Mouse (Mus musculus): ENCODE data around the gene Rsph4a. TPM values are rescaled to one million over a fixed set of nuclear protein-coding genes. Genes with fewer than 3 reads are reported as not detected.
"Not testable (repeated sequence)": the region's sequence is repeated elsewhere in the genome, so short reads cannot be mapped to it uniquely, and the experiment has no call there.

Rsph4a gene
- total RNA-seq (2015), result not detected in 2 replicates
- total RNA-seq (2017), result not detected in 2 replicates

DNA sequence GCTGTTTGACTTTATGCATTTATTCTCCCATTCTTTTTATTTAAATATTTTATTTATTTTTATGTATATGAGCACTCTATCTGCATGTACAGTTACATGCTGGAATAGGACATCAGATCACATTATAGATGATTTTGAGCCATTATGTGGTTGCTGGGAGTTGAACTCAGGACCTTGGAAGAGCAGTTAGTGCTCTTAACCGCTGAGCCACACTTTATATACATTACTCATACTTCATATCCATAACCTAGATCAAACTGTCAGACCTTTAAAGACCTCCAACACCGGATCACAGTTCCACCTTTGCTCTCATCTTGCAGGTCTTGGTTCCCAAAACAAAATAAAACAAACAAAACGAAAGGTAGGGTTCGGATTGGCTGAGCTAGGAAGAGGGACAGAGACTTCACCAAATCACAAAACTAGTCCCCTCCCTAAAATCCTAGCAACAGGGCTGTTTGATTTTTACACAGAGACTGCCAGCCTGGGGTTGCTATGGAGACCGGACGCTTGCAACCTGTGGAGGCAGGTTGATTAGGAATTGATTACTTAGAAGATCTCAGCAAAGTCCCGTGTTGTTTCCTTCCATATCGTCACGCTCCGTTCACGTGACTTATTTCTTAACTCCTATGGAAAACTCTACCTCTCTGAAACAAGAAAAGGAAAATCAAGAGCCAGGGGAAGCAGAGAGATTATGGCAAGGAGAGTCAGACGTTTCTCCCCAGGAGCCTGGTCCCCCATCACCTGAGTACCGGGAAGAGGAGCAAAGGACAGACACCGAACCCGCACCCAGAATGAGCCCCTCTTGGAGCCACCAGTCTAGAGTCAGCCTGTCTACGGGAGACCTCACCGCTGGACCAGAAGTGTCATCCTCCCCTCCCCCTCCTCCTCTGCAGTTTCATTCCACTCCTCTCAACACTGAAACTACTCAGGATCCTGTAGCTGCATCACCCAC lies at the start of gene Rsph4a:
Gene Rsph4a, plus strand, starts transcription at position 582 of the 952 bp plus-strand sequence.
- no peak for ATAC-seq (ENCODE audit: poor library complexity, severe bottlenecking)

GRCm38 (mm10) chr10:33857421-33857820 lies 47.5 kb upstream of the Rsph4a start, which contains the start of gene Sult3a1:
TSS of gene Sult3a1 (plus strand) at chr10:33857721.
- no peak for ATAC-seq (ENCODE audit: poor library complexity, severe bottlenecking)

DNA sequence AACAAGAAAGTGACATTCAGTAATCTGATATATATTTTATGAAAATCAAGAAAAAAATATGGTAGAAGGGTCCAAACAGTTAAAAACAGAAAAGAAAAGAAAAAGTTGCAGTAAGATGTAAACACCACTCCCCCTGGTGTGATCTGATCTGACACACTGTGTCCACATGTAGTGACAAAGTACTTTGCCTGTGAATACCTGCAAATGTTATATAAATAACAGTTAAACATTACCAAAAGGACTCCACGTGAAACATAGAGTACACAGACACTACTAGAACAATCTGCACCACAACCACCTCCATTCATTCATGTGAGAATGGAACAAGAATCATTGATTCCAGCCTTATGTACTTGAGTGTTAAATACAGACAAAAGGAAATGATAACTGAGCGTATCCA lies 38.9 kb upstream of the Rsph4a start:
- ATAC-seq (ENCODE audit: poor library complexity, severe bottlenecking), result no peak

DNA sequence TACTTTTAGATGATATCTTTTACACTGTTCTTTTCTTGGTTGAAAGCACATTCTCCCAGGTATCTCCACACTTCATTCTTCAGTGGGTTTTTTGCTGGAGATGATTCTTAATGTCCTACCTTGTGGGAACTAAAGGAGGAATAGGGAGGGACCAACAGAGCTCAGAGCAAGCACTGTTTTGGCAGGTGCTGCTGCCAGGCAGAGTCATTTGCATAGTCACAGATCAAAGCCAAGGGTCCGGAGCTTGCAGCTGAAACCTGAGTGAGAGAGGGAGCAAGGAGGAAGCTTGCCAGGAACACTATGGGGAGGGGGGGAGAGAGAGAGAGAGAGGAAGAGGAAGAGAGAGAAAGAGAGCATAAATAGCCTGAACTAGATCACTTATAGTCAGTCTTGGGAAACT lies 34.5 kb upstream of the Rsph4a start:
- ATAC-seq (ENCODE audit: poor library complexity, severe bottlenecking), result no peak

GRCm38 (mm10) chr10:33872672-33873398 lies 32.1 kb upstream of the Rsph4a start:
- no peak for ATAC-seq (ENCODE audit: poor library complexity, severe bottlenecking)

DNA sequence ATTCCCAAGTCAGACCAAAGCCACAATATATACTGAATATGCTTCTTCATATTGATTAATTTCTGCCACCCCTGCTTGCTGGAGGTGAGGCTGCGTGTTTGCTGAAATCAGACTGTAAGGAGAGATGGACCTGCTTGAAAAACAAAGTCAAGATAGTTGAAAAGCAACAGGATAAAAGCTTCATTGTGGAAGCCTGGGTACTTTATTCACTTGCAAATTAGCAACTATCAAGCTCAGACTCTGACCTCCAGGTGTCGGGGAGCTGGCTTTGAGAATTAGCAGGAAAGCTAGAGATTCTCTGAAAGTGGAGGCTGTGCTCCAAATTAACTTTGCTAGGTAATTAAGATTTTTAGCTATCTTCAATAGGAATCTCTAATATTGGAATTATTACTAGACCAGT lies 22.5 kb upstream of the Rsph4a start:
- ATAC-seq (ENCODE audit: poor library complexity, severe bottlenecking), result not testable (repeated sequence)

DNA sequence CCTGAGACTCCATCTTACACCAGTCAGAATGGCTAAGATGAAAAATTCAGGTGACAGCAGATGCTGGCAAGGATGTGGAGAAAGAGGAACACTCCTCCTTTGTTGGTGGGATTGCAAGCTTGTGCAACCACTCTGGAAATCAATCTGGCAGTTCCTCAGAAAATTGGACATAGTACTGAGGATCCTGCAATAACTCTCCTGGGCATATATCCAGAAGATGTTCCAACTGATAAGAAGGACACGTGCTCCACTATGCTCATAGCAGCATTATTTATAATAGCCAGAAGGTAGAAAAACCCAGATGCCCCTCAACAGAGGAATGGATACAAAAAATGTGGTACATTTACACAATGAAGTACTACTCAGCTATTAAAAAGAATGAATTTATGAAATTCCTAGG lies 3.4 kb upstream of the Rsph4a start:
- not testable (repeated sequence) for ATAC-seq (ENCODE audit: poor library complexity, severe bottlenecking)

DNA sequence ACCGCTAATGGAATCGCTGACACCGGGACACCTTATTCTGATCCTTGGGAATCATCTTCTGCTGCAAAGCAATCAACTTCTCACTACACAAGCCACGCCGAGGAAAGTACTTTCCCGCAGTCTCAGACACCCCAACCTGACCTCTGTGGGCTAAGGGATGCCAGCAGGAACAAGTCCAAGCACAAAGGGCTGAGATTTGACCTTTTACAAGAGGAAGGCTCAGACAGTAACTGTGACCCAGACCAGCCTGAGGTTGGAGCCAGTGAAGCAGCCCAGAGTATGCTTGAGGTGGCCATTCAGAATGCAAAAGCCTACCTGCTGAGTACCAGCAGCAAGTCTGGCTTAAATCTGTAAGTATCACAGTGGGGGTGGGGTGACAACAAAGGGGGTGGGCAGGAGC lies 578 bp downstream of the Rsph4a start:
- ATAC-seq (ENCODE audit: poor library complexity, severe bottlenecking), result no peak

- ATAC-seq (ENCODE audit: poor library complexity, severe bottlenecking), result no peak
Measured at GRCm38 (mm10) chr10:33940702-33941101, 35.8 kb downstream of the Rsph4a start.

GRCm38 (mm10) chr10:33945390-33945789 lies 40.5 kb downstream of the Rsph4a start:
- ATAC-seq (ENCODE audit: poor library complexity, severe bottlenecking), result no peak

DNA sequence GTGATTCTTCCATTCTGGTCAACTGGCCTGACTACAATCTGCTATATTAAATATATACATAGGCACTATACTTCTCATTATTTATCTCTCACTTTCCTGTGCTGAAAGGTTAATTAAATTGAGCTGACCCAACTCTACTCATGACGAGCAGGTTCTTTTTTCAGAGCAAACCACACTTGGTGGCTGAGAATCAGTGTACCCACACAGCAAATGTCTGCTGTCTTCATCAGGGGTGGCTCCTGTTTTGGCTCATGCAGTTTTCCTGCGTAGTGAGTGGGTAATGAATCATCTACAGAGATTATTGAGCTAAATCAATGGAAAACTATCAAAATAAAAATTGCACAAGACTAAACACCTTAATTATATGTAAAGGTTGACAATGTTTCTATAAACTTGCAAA lies 41.4 kb downstream of the Rsph4a start:
- ATAC-seq (ENCODE audit: poor library complexity, severe bottlenecking), result no peak

DNA sequence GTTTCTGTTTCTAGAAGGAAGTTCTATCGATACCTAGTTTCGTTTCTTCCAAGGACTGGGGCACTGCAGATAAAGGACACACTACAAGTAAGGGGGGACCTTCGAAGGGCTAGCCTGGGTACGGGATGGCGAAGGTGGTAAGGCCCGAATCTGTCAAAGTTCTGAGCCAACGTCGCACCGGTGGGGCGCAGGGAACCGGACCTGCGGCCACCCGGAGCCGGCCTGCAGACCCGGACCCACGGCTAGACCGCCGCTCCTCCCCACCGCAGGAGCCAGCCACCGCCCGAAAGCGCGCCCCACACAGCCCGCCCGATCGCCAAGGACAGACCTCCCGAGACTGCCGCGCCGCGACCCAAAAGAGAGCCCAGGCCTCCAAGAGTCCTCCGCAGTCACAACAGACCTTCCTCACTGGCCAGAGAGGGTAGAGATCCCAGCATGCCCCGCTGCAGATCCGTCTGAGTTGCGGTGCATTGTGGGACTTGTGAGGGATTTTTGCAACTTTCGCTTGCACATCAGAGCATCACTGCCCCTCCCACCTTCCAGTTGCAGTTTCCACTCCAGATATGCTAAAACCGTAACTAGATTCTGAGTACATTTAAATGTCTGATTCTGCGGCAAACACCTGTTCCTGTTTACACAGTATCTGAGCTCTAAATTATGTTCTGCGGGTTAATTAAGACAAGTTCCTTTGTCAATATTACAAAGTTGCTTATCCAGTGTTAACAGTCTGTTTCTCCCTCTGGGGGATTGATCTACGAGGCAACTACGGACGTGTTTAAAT lies 46.1 kb downstream of the Rsph4a start, which contains the start of gene Zup1:
Gene Zup1, minus strand, starts transcription at position 467 of the 781 bp plus-strand sequence.
- ATAC-seq (ENCODE audit: poor library complexity, severe bottlenecking), result peak; percentile 99

DNA sequence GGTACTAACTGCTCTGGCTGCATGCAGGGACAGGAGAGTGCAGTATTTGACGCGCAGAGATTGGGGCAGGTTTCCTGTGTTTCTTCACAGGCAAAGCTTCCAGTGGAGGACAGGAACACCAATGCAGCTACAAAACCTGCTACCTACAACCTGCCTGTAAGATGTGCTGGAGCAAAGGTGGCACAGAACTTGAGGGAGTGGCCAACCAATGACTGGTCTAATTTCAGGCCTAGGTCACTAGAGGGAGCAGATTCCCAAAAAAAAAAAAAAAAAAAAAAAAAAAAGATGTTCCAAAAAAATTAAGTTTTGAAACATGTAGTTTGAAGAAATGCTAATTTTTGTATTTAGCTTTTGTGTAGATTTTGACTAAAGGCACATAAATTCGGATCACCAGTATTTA lies 47.6 kb downstream of the Rsph4a start:
- ATAC-seq (ENCODE audit: poor library complexity, severe bottlenecking), result no peak

Other genes starting within 250 kb of the Rsph4a start
- not detected in 2 replicates for gene Sult3a2, start 118.4 kb upstream of the Rsph4a start, total RNA-seq (2015)
- not detected in 2 replicates for gene Sult3a2, start 118.4 kb upstream of the Rsph4a start, total RNA-seq (2017)
- gene Sult3a1, start 47.4 kb upstream of the Rsph4a start, total RNA-seq (2015), result not detected in 2 replicates
- gene Sult3a1, start 47.4 kb upstream of the Rsph4a start, total RNA-seq (2017), result not detected in 2 replicates
- gene Zup1, start 46.2 kb downstream of the Rsph4a start, total RNA-seq (2015), result 51.8 and 52.0 TPM in 2 replicates
- 54.8 and 77.0 TPM in 2 replicates for gene Zup1, start 46.2 kb downstream of the Rsph4a start, total RNA-seq (2017)
- 150 and 163 TPM in 2 replicates for gene Rwdd1, start 114.5 kb downstream of the Rsph4a start, total RNA-seq (2015)
- gene Rwdd1, start 114.5 kb downstream of the Rsph4a start, total RNA-seq (2017), result 174 and 188 TPM in 2 replicates
- gene Trappc3l, start 132.5 kb downstream of the Rsph4a start, total RNA-seq (2015), result not detected in 2 replicates
- gene Trappc3l, start 132.5 kb downstream of the Rsph4a start, total RNA-seq (2017), result not detected in 2 replicates
- gene Calhm4, start 139.2 kb downstream of the Rsph4a start, total RNA-seq (2015), result not detected in 2 replicates
- not detected in 2 replicates for gene Calhm4, start 139.2 kb downstream of the Rsph4a start, total RNA-seq (2017)
- gene Calhm5, start 191.4 kb downstream of the Rsph4a start, total RNA-seq (2015), result not detected in 2 replicates
- gene Calhm5, start 191.4 kb downstream of the Rsph4a start, total RNA-seq (2017), result not detected in 2 replicates
- gene Calhm6, start 222.9 kb downstream of the Rsph4a start, total RNA-seq (2015), result 3.9 and 9.1 TPM in 2 replicates
- 3.0 and 4.7 TPM in 2 replicates for gene Calhm6, start 222.9 kb downstream of the Rsph4a start, total RNA-seq (2017)